Mouse (Mus musculus) limb, embryonic 15.5 days (tissue): ENCODE results near the gene Cdr2l. TPM values are rescaled to one million over a fixed set of nuclear protein-coding genes. Genes with fewer than 3 reads are reported as not detected.
A peak's percentile ranks its signal among the peaks of the same experiment; 100 is the strongest.

Source experiments
- ATAC-seq: fragments of 200-750 bp; cut with Nextera tagmentation; 2 replicates; pipeline ENCODE4 v1.8.0; 2017; ENCODE audit warnings: low read depth, moderate TSS enrichment; ENCODE audit not compliant: insufficient number of reproducible peaks, low FRiP score, low TSS enrichment
- H3K27ac ChIP-seq: fragments of 300-500 bp; sonication (generic); 2 replicates; pipeline ENCODE4 v1.5.1; 2015; ENCODE audit warnings: moderate library complexity, mild to moderate bottlenecking, inconsistent platforms
- H3K27me3 ChIP-seq: fragments of 300-500 bp; sonication (generic); 2 replicates; pipeline ENCODE4 v1.6.1; 2015; ENCODE audit warnings: inconsistent platforms
- H3K36me3 ChIP-seq: fragments of 300-500 bp; sonication (generic); 2 replicates; pipeline ENCODE4 v1.6.1; 2015; ENCODE audit warnings: inconsistent platforms
- H3K4me1 ChIP-seq: fragments of 300-500 bp; sonication (generic); 2 replicates; pipeline ENCODE4 v1.6.1; 2015; ENCODE audit warnings: inconsistent platforms
- H3K4me2 ChIP-seq: fragments of 300-500 bp; sonication (generic); 2 replicates; pipeline ENCODE4 v1.6.1; 2015; ENCODE audit warnings: mild to moderate bottlenecking, inconsistent platforms
- H3K4me3 ChIP-seq: fragments of 300-500 bp; sonication (generic); 2 replicates; pipeline ENCODE4 v1.5.1; 2015; ENCODE audit warnings: mild to moderate bottlenecking, inconsistent platforms
- H3K9ac ChIP-seq: fragments of 300-500 bp; sonication (generic); 2 replicates; pipeline ENCODE4 v1.6.1; 2015; ENCODE audit warnings: inconsistent platforms
- H3K9me3 ChIP-seq: fragments of 300-500 bp; sonication (generic); 2 replicates; pipeline ENCODE4 v1.6.1; 2016; ENCODE audit warnings: inconsistent platforms
- WGBS: fragments of 180-500 bp; shearing (Covaris S2); methylation state at CpG from one replicate; pipeline ENCODE4 v1.1.7; 2015; 5-methylcytosine and 5-hydroxymethylcytosine counted together
- polyA plus RNA-seq: library from polyadenylated mRNA; unstranded; fragments of >200 nt; fragmentation: Nextera tagmentation; extraction: Ambion mirVana; gene quantifications from 2 replicates; pipeline ENCODE4 v1.2.1, GENCODE M21; 2015

The Cdr2l gene
- polyA plus RNA-seq, 1 experiment from 2014 or later, result 10.8 TPM

GRCm38 (mm10) chr11:115419531-115420237 lies 38.0 kb downstream of the Cdr2l start, which contains the start of the genes Atp5h and Kctd2:
TSS of gene Atp5h (minus strand) at chr11:115419962.
TSS of gene Kctd2 (plus strand) at chr11:115420128.
- ATAC-seq, result peak; percentile 95
- under 1% methylated on average over 43 of the region's 56 CpGs for WGBS
- H3K9ac ChIP-seq, result peak within 1 kb of the TSS; percentile 91
- H3K27ac ChIP-seq, result peak within 1 kb of the TSS; percentile 85
- H3K36me3 ChIP-seq, result peaks cover 41% of the 10 kb centered on the region
- peak within 1 kb of the TSS; percentile 93 for H3K4me2 ChIP-seq
- H3K27me3 ChIP-seq, result no peaks in the 10 kb centered on the region
- H3K4me1 ChIP-seq, result peaks cover 36% of the 10 kb centered on the region
- H3K4me3 ChIP-seq, result peak within 1 kb of the TSS; percentile 84
- H3K9me3 ChIP-seq, result no peaks in the 10 kb centered on the region

DNA sequence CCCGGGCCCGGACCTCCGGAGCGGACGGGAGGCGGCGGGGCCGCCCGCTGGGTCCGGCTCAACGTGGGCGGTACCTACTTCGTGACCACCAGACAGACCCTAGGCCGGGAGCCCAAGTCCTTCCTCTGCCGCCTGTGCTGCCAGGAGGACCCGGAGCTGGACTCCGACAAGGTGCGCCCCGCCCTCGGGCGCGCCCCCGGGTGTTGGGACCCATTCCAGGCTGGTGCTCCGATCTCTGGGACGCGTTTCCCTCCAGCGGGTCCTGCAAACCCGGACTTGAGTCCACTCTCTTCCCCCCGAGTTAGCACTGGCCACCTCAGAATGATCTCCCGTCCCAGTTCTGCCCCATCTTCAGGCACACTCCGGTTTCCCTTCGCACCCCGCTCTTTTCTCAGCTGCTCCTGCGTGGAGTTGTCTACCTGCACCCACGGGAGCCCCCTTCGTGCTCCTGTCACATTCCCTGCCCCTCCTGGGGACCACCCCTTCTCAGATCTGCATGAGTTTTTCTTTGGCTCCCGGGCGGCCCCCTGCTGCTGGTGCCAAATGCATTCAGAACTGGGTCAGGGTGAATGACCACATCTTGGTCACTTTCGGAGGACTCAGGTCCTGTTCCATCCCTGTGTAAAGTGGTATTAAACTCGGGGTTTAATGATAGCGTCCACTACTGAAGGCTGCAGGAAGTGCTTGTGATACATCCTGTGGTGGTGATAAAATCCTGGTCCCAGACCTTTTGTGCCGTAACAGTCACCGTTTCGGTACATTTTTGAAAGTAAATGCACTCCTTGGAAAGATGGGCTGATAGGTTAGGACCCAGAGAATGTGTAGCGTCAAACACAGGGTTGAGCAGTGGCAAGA lies 38.8 kb downstream of the Cdr2l start:
- H3K4me1 ChIP-seq, result peaks cover 36% of the 10 kb centered on the region
- H3K27ac ChIP-seq, result peak overlapping the region; percentile 85
- H3K4me3 ChIP-seq, result peak overlapping the region; percentile 84
- peaks cover 41% of the 10 kb centered on the region for H3K36me3 ChIP-seq
- WGBS, result under 1% methylated on average over 39 of the region's 45 CpGs
- peak overlapping the region; percentile 91 for H3K9ac ChIP-seq
- H3K4me2 ChIP-seq, result peak overlapping the region; percentile 93
- ATAC-seq, result peak; percentile 57
- no peaks in the 10 kb centered on the region for H3K9me3 ChIP-seq
- no peaks in the 10 kb centered on the region for H3K27me3 ChIP-seq

DNA sequence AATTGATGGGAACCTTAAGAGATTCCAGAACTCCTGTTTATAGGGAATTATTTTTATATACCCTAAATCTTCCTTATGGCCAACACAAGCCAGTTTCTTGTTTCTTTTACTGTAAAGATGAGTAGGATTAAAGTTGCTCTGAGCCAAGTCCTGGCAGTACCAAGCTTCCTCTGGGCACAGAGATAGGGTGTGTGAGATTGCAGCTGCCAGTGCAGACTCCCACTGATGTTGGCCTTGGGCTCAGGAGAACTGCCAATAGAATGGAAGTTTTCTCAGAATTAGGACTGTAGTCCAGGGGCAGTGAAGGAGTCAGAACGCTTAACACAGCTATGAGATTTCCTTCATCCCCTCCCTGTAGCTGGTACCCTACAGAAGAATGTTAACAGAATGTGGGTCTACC lies 39.6 kb downstream of the Cdr2l start:
- H3K27me3 ChIP-seq, result no peaks in the 10 kb centered on the region
- WGBS, result 48% methylated on average over 1 of the region's 1 CpGs
- H3K27ac ChIP-seq, result no peak overlapping the region
- H3K4me1 ChIP-seq, result peaks cover 36% of the 10 kb centered on the region
- no peak overlapping the region for H3K9ac ChIP-seq
- H3K4me3 ChIP-seq, result peak overlapping the region; percentile 84
- peaks cover 40% of the 10 kb centered on the region for H3K36me3 ChIP-seq
- H3K4me2 ChIP-seq, result peak overlapping the region; percentile 93
- H3K9me3 ChIP-seq, result no peaks in the 10 kb centered on the region
- no peak for ATAC-seq

DNA sequence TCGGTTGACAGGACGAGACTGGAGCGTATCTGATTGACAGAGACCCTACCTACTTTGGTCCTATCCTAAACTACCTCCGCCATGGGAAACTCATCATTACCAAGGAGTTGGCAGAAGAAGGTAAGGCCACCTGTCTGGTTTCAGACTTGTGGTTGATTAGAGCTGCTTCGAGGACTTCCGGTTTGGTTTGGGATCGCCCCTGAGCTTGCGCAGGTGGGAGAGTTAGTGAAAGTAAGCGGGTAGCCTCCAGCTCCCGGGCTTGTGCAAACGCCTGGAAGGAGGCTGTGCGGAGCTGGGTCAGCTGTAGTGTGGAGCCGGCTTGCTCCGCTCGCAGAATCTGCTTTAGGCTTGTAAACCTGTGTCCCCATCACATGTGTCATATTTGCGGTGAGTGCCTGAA lies 40.3 kb downstream of the Cdr2l start:
- peaks cover 40% of the 10 kb centered on the region for H3K36me3 ChIP-seq
- ATAC-seq, result no peak
- WGBS, result 79% methylated on average over 16 of the region's 16 CpGs

DNA sequence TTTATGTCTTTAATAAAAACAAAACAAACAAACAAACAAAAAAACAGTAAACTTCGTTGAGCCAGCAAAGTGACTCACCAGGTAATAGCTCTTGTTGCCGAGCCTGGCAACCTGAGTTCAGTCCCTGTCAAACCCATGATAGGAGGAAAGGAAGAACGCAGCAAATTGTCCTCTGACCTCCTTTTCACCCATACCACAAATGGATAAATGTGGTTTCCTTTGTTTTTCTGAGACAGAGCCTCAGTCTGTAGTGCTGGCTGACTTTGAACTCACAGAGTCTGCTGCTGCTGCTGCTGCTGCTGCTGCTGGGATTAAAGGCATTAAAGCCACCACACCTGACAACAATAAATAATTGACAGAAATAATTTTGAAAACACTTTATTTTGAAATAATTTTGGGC lies 41.4 kb downstream of the Cdr2l start:
- H3K27me3 ChIP-seq, result no peaks in the 10 kb centered on the region
- no peak overlapping the region for H3K4me2 ChIP-seq
- H3K36me3 ChIP-seq, result peaks cover 42% of the 10 kb centered on the region
- no peak overlapping the region for H3K9ac ChIP-seq
- no peak for ATAC-seq
- no peak overlapping the region for H3K27ac ChIP-seq
- H3K9me3 ChIP-seq, result no peaks in the 10 kb centered on the region
- no peak overlapping the region for H3K4me3 ChIP-seq
- 86% methylated on average over 3 of the region's 3 CpGs for WGBS
- peaks cover 41% of the 10 kb centered on the region for H3K4me1 ChIP-seq

More for the DNA sequence above, 40.3 kb downstream of the Cdr2l start:
- Histone ChIP-seq H3K4me2 (no peak overlapping the region), H3K9ac (no peak overlapping the region), H3K9me3 (no peaks in the 10 kb centered on the region), H3K27me3 (no peaks in the 10 kb centered on the region), H3K27ac (no peak overlapping the region), H3K4me1 (peaks cover 36% of the 10 kb centered on the region), H3K4me3 (no peak overlapping the region)

GRCm38 (mm10) chr11:115424666-115425065 lies 43.0 kb downstream of the Cdr2l start:
- H3K4me2 ChIP-seq, result no peak overlapping the region
- no peak overlapping the region for H3K9ac ChIP-seq
- no peak for ATAC-seq
- H3K4me3 ChIP-seq, result no peak overlapping the region
- peaks cover 31% of the 10 kb centered on the region for H3K4me1 ChIP-seq
- no peak overlapping the region for H3K27ac ChIP-seq
- H3K27me3 ChIP-seq, result no peaks in the 10 kb centered on the region
- H3K36me3 ChIP-seq, result peaks cover 53% of the 10 kb centered on the region
- WGBS, result 83% methylated on average over 7 of the region's 7 CpGs
- H3K9me3 ChIP-seq, result no peaks in the 10 kb centered on the region

GRCm38 (mm10) chr11:115425671-115426070 lies 44.0 kb downstream of the Cdr2l start:
- Histone ChIP-seq H3K9me3 (no peaks in the 10 kb centered on the region), H3K9ac (no peak overlapping the region), H3K4me2 (no peak overlapping the region), H3K4me1 (peaks cover 28% of the 10 kb centered on the region), H3K36me3 (peaks cover 63% of the 10 kb centered on the region), H3K4me3 (no peak overlapping the region), H3K27ac (no peak overlapping the region), H3K27me3 (no peaks in the 10 kb centered on the region)
- 83% methylated on average over 6 of the region's 6 CpGs for WGBS
- ATAC-seq, result no peak

GRCm38 (mm10) chr11:115427482-115428331 lies 46.0 kb downstream of the Cdr2l start:
- 35% methylated on average over 20 of the region's 20 CpGs for WGBS
- Histone ChIP-seq H3K36me3 (peaks cover 79% of the 10 kb centered on the region), H3K27me3 (no peaks in the 10 kb centered on the region), H3K9me3 (no peaks in the 10 kb centered on the region), H3K27ac (peak overlapping the region; percentile 34; the same call in 1 of the 2 replicates), H3K4me1 (peaks cover 10% of the 10 kb centered on the region; the same call in 1 of the 2 replicates), H3K4me2 (0 out of 2 replicates have a peak overlapping the region, but pooled peaks have one; percentile 17), H3K9ac (no peak overlapping the region), H3K4me3 (no peak overlapping the region)
- ATAC-seq, result no peak

- ATAC-seq, result no peak
- no peaks in the 10 kb centered on the region for H3K9me3 ChIP-seq
- H3K4me3 ChIP-seq, result no peak overlapping the region
- H3K27ac ChIP-seq, result no peak overlapping the region
- no peak overlapping the region for H3K9ac ChIP-seq
- H3K36me3 ChIP-seq, result peaks cover 77% of the 10 kb centered on the region
- peaks cover 10% of the 10 kb centered on the region; the same call in 1 of the 2 replicates for H3K4me1 ChIP-seq
- no peak overlapping the region for H3K4me2 ChIP-seq
- WGBS, result 83% methylated on average over 7 of the region's 7 CpGs
- no peaks in the 10 kb centered on the region for H3K27me3 ChIP-seq
These were observed 47.6 kb downstream of the Cdr2l start for GRCm38 (mm10) chr11:115429307-115429706.

DNA sequence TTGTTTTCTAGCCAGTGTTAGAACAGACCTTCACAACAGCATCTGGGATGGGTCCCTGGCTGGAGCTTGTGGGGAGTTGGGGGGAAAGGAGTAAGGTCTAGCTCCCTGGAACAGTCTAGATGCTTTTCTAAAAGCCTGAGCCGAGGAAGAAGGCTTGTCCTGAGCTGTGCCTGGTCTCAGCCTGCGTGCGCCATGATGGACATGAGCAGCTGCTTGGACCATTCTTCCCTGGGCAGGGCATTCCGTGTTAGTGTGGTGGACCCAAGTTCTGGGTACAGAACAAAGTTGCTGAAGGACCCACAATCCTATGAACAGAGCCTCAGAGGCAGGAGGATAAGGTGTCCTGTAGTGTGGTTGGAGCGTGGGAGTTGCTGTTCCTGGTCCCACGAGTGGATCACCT lies 48.8 kb downstream of the Cdr2l start:
- H3K36me3 ChIP-seq, result peaks cover 65% of the 10 kb centered on the region
- H3K9me3 ChIP-seq, result no peaks in the 10 kb centered on the region
- no peaks in the 10 kb centered on the region for H3K27me3 ChIP-seq
- H3K4me2 ChIP-seq, result no peak overlapping the region
- no peak overlapping the region for H3K4me3 ChIP-seq
- no peak overlapping the region for H3K27ac ChIP-seq
- H3K4me1 ChIP-seq, result peaks cover 13% of the 10 kb centered on the region
- WGBS, result 93% methylated on average over 6 of the region's 6 CpGs
- no peak overlapping the region for H3K9ac ChIP-seq
- ATAC-seq, result no peak

DNA sequence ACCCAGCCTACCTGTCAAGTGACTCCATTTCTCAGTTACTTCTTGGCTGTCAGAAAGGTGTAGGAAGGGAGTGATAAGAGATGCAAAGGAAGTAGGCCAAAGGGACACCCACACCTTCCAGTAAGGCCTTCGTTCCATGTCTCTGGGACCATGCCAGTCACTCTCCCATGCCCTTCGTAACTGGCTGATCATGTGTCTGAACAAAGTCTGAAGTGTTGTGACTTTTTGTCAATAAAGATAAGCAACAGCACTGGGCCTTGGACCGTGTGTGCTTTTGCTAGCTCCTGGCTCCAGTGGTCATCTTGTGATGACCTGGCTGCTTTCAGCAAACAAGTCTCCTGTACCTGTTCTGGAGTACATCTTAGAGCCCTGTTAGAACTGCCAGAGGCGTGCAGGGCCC lies 51.1 kb downstream of the Cdr2l start:
- Histone ChIP-seq H3K9me3 (no peaks in the 10 kb centered on the region), H3K4me1 (peaks cover 15% of the 10 kb centered on the region), H3K27ac (no peak overlapping the region), H3K4me2 (no peak overlapping the region), H3K4me3 (no peak overlapping the region), H3K27me3 (0 out of 2 replicates have a peak, but pooled peaks cover 4% of the 10 kb centered on the region), H3K36me3 (peaks cover 43% of the 10 kb centered on the region), H3K9ac (no peak overlapping the region)
- 82% methylated on average over 4 of the region's 4 CpGs for WGBS
- no peak for ATAC-seq
